Mouse (Mus musculus) adrenal gland, adult (tissue): ENCODE data around the gene Slc25a19.

Experiments used
- DNase-seq, 2 experiments: peaks; one replicate each; pipeline ENCODE4 v3.0.0; 2022 to 2023; ENCODE audit warnings: low spot score in 1 of 2; ENCODE audit not compliant: inconsistent age in 2 of 2

The Slc25a19 gene

DNA sequence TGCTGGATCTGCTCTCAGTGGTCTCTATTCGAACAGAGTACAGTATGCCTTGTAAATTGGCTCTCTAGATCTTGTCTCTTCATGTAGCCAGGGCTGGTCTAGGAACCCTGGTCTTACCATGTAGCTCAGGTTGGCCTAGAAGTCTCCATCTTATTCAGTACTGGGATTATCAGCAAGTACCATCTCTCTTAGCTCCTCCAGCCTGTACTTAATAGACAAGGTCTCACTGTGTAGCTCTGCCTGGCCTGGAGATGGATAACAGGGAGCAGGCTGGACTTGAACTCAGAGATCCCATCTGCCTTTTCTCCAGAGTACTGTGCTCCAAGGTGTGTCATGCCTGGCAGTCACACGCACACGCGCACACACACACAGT is 13.6 kb upstream of the Slc25a19 start:
- no peak for DNase-seq

DNA sequence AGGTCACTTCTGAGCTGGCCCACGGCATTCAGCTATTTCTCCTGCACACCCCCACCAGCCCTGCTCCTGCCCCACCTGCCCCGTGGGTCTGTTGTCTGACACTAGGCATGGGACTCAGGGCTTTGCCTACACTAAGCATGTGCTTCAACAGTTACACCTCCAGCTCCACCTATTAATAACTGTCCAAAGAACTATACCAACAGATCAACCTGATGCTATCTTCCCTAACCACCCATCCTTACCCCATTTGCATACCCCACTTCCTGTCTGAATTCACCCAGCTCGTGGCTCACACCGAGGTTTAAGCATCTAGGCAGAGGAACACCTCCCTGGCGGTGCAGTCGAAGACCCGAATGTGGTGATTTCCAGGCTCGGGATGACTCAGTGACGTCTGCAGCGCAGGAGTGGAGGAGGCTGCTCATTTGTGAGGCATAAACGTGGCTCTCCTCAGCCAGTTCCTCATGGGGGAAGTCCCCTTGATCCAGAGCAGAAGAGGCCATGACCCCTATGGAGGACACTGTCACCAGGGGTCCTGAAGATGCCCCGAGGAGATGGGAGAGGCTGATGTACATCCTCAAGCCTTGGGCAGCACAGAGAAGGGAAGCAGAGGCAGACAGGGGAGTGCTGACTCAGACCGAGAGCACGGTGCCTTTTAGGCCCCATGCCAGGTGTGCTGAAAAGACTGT is 13.0 kb upstream of the Slc25a19 start:
- DNase-seq: no peak

DNA sequence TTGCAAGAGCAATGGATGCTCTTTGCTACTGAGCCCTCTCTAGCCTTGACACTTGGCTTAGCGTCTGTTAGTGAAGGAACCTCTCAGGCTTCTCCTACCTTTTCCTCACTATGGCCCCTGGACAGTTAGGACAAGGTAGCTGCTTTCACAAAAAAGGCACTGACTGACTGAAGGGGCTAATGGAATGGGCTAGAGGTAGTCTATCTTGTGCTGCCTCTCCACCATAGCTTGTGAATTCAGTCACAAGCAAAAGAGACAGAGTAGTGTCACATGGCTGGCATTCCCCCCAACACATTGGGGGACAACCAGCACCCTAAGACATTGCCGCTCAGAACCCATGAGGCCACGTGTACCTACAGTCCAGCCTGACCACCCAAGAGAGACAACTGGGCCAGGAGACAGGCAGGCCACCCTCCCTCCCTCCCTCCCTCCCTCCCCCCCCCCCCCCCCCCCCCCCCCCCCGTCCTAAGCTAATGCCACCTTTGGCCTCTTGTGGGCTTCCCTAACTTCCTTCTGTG is 12.3 kb upstream of the Slc25a19 start:
- DNase-seq: no peak

DNA sequence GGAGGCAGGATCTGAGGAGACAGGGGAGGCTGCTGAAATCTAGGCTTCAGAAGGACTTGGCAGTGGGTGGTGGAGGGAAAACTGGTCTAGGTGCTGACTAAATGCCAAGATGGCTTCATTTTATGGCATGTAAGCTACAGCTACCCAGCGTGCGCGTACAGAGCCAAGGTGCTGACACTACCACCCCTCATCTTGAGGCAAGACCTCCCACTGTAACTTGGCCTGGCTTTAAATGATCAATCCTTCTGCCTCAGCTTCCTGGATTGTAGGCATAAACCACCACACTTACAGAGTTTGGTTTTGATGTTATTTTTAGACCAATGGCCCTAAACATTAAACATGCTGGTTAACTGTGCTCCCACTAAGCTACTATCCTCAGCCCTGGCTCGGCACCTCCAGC is 11.4 kb upstream of the Slc25a19 start:
- no peak for DNase-seq

DNA sequence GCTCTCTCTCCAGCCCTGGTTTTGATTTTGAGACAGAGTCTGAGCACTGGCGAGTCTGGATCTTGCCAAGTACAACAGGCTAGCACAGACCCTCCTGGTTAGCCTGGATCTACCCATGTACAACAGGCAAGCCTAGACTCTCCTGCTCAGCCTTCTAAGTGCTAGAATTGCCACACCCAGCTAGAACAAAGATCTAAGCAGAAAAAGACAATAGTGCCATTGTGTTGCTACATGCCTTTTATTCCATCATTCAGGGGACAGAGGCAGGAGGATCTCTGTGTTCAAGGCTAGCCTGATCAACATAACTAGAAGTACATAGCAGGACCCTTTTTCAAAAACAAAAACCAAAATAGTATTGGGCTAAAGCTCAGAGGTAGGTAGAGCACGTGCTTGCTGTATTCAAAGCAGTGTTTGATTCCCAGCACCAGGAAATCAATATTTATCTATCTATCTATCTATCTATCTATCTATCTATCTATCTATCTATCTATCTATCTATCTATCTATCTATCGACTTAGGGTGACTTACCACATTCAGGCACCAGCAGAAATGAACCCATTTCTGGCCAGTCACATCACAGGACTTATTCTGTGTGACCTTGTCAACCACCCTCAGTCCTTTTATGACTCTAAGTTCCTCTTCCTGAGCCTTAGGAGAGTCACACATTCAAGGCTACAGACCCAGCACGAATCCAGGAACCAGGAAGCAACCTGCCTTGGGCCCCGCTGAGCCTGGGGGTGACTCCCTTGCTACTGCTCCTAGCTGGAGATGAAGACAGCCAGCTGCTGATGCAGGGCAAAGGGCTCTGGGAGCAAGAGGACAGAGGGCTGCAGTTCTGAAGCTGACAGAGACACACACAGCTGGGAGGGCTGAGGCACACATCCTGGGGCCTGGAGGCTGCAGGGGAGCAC is 10.7 kb upstream of the Slc25a19 start:
- peak in 1 of 2 experiments; percentile 61 for DNase-seq

- no peak for DNase-seq
These were observed 8.9 kb upstream of the Slc25a19 start for GRCm38 (mm10) chr11:115636960-115637359.

- no peak for DNase-seq
These were observed 7.4 kb upstream of the Slc25a19 start for GRCm38 (mm10) chr11:115635484-115635883.

- DNase-seq: no peak
These were observed 6.9 kb upstream of the Slc25a19 start for GRCm38 (mm10) chr11:115635041-115635440.

DNA sequence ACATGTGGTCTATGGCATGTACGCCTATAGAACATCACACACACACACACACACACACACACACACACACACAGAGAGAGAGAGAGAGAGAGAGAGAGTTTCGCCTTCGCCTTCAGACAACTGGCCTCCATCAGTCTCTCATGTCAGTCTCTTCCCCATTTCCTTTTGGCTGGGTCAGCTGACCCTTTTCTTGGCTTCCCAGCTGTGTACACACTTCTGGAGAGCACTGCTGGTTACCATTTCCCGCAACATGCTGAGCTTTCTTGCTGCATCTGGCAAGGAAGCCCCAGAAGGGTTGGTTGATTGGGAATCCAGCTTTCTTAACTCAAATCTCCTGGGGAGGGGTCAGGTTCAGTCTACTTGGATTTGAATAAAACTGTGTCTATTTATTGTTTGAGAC is 6.0 kb upstream of the Slc25a19 start:
- DNase-seq: no peak

DNA sequence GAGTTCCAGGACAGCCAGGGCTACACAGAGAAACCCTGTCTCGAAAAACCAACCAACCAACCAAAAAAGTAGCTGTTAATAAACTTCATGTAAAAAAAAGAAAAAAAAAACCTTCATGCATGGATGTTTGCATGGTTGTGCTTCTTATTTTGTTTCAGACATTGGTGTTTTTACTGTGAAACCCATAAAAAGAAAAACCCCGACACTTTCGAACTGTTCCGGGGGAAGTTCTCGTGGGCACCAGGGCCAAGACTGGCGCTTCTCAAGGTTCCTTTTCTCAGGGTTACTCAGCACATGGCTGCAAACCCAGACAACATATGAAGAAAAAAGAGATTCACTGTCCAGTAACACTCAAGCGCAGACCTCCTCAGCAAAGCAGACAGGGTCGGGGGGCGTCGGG is 4.8 kb upstream of the Slc25a19 start:
- DNase-seq: no peak

DNA sequence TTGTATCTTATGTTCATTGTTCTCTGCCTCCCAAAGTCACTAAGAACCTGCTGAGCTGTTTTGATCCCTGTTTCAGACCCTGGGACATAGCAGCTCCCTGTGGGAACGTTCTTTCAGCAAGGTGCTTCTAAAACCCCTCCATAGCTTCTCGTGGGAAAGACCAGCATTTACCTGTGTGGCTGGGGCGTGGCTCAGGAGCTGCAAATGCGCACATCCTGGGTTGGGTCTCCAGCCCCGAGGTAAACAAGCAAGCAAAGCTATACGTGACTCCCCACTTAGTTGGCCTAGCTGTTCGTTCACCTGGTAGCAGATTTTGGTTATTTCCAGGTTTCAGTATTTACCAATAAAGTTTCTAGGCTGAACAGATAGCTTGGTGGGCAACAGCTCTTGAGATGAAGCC is 4.2 kb upstream of the Slc25a19 start:
- no peak for DNase-seq

DNA sequence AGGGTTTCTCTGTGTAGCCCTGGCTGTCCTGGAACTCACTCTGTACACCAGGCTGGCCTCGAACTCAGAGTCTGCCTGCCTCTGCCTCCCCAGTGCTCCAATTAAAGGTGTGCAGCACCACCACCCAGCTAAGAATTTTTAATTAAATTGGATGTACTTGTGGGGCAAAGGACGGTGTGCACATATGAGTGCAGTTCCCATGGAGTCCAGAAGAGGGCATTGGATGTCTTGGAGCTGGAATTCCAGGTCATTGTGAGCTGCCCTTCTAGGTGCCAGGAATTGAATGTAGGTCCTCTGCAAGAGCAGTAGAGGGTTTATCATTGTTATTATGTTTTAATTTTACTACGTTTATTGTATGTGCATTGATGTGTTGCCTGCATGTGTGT is 3.4 kb upstream of the Slc25a19 start:
- peak in 1 of 2 experiments; percentile 85 for DNase-seq

GRCm38 (mm10) chr11:115630532-115631504 is 2.7 kb upstream of the Slc25a19 start:
- DNase-seq: peak in 1 of 2 experiments; percentile 59

DNA sequence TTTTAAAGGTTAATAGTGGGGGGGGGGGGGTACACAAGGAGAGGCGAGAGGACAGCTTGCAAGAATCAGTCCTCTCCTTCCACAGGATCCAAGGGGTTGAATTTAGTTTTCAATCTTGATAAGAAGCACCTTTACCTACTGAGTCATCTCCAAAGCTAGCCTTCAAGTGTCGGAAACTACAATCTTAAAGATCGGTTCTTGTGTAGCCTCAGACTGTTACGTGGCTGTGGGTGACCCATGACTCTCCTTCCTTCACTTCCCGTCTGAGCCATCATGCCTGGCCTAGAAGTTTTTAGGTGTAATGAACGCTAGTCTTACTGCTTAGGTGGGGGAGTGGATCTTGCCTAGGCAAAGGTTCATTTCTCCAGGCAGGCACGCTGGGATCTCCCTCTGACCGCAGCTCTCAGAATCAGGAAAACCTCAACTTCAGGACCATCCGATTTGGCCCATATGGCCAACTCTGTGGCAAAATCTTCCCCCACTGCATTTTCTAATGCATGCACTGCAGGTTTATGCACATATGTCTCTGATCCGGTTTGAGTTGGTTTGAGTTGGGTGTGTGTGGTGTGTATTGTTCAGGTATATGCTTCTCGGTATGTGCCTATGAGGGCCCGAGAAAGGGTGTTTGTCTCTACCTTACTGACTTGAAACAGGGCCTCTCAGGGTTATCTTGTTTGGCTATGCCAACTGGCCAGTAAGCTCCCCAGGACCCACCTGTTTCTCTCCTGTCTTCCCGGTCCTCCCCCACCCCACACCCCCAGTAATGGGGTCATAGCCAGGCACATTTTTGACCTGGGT is 1.8 kb upstream of the Slc25a19 start:
- peak in 1 of 2 experiments; percentile 36 for DNase-seq

DNA sequence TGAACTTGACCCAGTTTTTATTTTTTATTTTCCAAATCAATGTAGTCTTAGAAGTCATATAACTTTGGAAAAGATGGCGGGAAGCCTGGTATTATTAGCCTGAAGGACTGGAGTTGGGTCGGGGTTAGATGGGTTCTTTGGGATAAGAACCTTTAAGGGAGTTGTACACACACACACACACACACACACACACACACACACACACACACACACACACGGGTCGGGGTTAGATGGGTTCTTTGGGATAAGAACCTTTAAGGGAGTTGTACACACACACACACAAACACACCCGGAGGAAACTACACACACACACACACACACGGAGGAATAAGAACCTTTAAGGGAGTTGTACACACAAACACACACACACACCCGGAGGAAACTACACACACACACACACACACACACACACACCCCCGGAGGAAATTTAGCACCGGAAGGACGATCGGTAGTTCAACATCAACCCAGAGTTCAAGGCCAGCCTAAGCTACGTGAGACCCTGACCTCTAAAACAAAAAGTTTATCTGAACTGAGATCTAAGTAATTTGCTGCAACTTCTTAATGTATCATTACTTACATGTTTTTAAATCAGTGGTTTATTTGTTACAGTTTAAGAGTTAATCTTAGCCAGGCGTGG is 488 bp upstream of the Slc25a19 start:
- peak in 1 of 2 experiments; percentile 47 for DNase-seq

GRCm38 (mm10) chr11:115626824-115627616 is 1.1 kb downstream of the Slc25a19 start:
- DNase-seq: peak in 1 of 2 experiments; percentile 58

GRCm38 (mm10) chr11:115625877-115626276 is 2.2 kb downstream of the Slc25a19 start:
- DNase-seq: peak in 1 of 2 experiments; percentile 73

DNA sequence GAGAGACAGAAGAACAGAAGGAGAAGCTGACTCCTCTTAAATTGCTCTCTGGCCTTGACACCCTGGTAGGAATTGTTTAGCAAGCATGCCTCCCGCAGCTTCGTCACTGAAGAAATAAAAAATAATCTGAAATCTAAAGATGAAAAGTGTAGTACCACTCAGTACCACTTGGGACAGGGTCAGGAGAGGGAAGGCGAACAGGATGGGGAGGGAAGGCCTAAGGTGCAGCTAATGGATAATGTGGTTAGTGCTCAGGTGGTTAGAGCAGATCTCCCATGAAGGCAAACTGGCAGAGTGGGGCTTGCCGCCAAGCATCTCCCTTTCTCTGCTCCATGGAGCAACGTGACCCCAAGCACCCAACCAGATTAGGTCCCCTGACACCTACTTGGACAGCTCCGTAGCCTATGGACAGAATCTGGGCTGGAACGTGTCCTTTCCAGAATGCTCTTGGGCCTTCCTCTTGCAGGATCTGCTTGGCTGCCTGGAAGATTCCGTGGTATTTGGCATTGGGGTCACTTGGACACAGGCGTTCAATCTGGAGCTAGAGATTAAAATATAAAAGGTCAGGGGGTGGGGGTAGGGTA is 4.5 kb downstream of the Slc25a19 start:
- DNase-seq: peak in 1 of 2 experiments; percentile 68
